Mouse (Mus musculus) cerebellum, postnatal 36 days (tissue): ENCODE data around the gene E330021D16Rik.
"Not testable (repeated sequence)": the region's sequence is repeated elsewhere in the genome, so short reads cannot be mapped to it uniquely, and the experiment has no call there.

Source experiments
- DNase-seq, 2 experiments: peaks; one replicate each; pipeline ENCODE4 v3.0.0; 2021 to 2022; ENCODE audit warnings: mixed read lengths in 2 of 2

The E330021D16Rik gene

GRCm38 (mm10) chr6:136415133-136415775, at the start of gene E330021D16Rik:
E330021D16Rik (minus strand) TSS chr6:136415569.
- no peak for DNase-seq

DNA sequence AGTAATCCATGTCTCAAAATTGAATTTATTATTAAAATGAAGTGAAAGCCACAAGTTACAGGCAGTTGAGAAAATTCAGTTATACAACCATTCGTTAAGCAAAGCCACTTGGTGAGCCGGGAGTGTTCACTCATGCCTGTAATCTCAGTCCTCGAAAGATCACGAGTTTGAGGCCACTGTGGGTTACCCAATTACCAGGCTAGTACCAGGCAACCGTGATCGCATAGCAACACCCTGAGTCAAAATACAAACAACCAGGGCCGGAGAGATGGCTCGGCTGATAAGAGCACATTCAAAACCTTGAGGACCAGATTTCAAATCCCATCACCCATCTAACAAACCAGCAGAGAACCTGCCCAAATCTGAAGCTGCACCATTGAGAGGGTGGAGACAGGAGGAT, 49.7 kb upstream of the E330021D16Rik start:
- no peak for DNase-seq

- DNase-seq = no peak
Observed at GRCm38 (mm10) chr6:136464121-136464621, 48.8 kb upstream of the E330021D16Rik start.

GRCm38 (mm10) chr6:136463491-136463890, 48.1 kb upstream of the E330021D16Rik start:
- no peak for DNase-seq

DNA sequence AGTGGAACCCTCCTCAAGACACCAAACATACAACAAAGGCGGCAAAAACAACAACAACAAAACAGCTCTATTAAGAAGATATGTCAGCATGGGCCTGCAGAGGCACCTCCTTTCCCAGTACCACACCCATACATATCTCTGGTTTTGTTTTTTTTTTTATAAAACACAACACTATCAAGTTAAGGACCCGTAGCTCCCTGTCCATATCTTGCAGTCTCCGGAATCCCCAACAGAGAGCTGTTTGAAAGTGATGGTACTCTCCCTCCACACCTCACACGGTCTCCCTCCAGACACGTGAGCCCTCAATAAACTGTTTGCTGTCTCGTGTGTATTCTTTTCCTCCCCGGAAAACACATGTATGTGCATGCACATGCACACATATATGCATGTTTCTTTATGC, 43.8 kb upstream of the E330021D16Rik start:
- no peak for DNase-seq

DNA sequence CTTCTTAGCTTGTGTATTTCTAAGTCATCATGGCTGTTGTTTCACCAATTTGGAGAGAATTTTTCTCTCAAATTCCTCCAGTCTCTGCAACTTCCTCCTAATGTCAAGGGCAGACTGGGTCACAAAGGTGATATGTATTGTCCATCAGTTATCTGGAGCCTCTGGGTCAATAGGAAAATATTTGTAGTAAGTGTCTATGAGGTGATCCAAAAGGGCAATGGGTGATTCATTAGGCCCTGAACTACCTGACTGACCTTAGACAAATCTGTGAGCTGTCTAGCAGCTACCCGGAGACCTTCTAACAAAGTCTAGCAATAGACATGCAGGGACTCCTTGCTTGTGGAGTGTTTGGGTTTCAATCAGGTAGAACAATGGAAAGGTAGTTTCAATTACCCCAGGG, 40.9 kb upstream of the E330021D16Rik start:
- no peak for DNase-seq

- DNase-seq = no peak
Observed at GRCm38 (mm10) chr6:136455696-136456095, 40.3 kb upstream of the E330021D16Rik start.

GRCm38 (mm10) chr6:136452623-136453022, 37.3 kb upstream of the E330021D16Rik start:
- DNase-seq = no peak

DNA sequence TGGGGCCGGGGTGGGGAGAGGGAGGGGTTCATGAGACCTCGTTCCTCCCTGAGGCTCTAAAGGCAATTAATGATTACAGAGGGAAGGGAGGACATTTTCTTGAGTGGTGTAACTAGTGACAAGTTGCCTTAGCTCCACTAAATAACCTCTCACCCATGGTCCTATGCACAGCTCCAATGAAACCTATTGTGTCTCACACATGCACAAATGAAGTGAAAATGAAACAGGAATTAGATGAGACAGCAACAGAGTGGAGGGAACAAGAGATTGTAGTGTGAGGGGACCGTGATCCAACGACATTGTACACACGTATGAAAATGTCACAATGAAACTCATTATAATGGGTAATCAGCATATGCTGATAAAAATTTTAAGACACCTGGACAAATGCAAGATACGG, 35.5 kb upstream of the E330021D16Rik start:
- DNase-seq = no peak

DNA sequence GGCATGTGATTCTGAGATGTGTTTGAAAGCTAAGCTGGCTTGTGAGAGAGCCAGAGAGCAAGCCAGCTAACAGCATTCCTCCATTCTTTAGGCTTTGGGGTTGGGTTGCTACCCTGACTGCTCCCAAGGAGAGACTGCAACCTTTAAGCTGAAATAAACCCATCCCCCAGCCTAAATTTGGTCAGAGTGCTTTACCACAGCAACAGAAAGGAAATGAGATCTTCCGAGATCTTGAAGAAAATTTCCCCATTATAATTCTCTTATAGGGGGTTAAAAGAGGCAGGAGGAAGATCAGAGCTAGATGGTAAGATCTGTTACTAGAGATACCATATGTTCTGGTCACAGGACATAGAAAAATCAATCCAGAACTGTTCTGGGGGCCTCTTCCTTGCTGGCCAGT, 34.6 kb upstream of the E330021D16Rik start:
- DNase-seq = no peak

DNA sequence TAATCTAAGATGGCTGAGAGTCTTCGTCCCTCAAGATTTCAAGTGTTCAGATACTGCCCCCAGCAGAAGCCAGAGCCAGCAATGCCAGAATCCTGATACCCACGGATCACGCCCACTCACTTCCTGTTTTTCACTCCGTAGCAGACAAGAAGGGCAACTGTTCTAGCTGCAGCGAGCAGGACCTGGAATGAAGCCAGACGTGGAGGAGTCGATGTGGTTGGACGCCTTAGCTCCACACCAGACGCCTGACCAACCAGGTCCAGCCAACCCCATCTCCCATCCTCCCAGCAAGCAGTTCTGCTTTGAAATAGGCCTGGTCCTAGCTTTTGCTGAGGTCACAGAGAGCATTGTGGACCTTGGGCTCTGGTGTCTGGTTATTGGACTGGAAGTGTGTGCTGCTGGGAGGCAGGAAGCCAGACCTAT, 33.9 kb upstream of the E330021D16Rik start:
- DNase-seq = no peak

- not testable (repeated sequence) for DNase-seq
Observed at GRCm38 (mm10) chr6:136439205-136439604, 23.8 kb upstream of the E330021D16Rik start.

DNA sequence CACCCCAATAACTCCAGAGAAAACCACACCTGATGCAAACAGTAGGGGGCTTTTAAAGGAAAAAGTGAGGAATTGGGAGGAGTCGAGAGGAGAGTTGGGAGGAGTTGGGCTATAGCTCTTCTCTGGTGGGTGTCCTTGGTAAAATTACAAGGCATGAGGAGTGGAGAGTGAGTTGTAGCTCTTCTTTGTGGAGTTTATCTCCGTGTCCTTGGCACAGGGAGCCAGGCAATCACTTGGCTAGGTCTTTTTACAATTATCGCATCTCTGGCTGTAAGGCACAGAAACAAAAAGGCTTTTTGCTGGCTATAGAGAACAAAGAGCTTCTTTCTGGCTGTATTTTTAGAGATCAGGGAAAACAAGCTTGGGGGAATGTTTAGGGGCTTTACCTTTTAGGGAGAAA, 20.8 kb upstream of the E330021D16Rik start:
- not testable (repeated sequence) for DNase-seq

- DNase-seq = no peak
Observed at GRCm38 (mm10) chr6:136433573-136433972, 18.2 kb upstream of the E330021D16Rik start.

DNA sequence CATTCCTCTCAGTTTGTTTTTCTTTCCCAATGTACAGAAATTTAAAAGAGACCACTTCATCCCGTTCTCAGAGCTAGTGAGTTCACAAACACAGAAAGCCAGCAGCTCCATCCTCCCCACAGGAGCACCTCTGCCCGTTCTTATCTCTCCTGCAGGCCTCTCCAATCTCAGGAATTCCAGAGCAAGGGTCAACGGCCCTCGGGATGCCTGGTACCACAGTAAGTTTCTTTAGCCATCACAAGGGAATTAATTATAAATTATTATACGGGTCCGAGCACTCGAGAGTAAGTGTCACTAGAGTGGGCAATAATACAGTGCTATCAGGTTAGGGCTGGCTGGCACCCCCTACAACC, 16.5 kb upstream of the E330021D16Rik start:
- no peak for DNase-seq

DNA sequence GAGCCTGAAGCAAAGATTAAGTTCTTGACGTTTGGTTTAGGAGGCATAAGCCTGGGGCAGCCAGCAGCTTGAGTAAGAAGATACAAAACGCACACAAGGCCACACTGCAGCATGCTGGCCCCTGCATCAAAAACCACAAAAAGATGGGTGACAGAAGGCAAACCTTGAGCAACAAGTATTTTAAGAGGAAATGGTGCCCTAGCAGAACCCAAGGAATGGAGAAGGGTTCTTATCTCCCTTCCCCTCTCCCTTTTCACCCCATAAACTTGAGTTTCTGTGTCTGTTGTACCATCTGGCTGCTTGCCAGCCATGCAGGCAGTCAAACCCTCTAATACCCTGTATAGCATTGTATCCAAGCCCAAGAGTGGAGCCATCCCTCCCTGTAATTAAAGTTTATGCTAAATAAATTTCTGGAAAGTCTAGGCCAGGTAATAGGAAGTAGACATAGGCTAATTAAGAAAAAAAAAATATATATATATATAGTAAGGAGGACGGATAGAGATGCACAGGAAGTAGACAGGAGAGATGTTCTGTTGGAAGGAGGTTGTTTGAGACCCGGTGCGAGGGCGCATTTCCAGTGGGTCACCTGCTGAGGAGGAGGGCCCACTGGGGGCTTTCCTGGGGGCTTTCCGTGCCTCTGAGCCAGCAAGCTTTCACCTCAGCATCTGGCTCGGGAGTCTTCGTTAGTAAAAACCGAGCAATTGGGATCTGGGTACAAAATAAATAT, 16.0 kb upstream of the E330021D16Rik start:
- DNase-seq = no peak

DNA sequence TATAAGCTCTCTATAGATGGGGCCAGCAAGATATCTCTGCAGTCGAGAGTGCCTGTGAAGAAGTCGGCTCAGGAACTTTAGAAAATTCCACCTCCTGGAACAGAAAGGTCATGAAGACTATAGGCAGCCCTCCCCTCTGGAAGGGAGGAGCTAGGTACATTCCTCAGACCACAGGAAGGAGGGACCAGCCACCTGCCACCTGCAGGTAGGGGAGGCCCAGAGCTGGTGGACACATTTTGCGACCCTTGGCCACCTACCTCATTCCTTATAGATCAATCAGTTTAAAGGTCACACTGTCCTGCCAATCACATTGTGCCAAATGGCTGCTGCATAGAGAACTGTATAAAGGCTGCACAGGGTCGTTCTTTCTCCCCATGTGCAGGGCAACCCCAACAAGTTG, 14.1 kb upstream of the E330021D16Rik start:
- DNase-seq = no peak

DNA sequence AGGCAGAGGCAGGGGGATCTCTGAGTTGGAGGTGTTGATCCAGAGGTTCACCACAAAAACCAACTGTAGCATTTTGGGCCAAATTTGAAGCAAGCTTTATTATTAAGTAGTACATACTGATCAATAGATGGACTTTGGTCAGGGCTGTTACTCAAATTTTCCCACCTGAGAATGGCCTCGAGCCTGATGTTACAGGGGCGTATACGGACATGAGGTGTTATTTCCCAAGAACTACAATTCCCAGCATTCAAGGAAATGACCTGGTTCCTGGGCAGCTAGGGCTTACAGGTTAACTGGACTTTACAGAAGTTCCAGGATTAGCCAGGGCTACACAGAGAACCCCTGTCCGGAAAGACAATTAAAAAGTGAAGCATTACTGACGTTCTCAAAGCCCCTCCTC, 13.0 kb upstream of the E330021D16Rik start:
- no peak for DNase-seq

GRCm38 (mm10) chr6:136427240-136427639, 11.9 kb upstream of the E330021D16Rik start:
- DNase-seq = no peak

DNA sequence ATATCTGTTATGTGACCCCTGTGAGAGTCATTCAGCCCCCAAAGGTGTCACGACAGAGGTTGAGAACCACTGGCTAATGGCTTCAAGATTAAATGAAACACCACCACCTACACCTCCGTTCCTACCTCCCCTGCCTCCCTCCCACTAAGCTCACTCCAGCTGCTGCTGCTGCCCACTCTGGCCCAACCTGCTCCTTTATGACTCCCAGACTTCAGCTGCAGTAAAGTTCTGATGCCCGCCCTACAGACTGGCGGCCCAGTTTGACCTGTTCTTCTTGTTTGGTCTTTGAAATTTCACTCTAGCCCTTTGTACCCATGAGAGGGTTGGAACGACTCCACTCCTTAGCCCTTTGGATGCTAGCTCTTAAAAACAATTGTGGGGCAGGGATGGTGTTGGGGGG, 10.6 kb upstream of the E330021D16Rik start:
- no peak for DNase-seq

DNA sequence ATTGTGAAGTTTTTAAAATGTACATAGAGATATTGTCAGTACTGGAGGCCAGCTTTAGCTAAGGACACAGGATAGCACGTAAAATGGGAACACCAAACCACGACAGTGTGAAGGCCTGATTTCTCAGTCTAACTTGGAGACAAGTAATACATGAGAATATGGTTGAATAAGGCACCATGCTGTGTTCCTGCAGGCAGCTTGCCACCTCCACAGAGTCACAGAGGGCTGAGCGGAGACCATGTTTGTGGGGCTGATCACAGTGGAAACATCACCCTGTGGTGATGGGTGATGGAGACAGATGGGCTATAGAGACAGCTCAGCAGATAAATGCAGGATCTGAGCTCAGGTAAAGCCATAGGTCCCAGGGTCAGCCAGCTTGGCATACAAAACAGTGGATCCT, 8.8 kb upstream of the E330021D16Rik start:
- DNase-seq = no peak

DNA sequence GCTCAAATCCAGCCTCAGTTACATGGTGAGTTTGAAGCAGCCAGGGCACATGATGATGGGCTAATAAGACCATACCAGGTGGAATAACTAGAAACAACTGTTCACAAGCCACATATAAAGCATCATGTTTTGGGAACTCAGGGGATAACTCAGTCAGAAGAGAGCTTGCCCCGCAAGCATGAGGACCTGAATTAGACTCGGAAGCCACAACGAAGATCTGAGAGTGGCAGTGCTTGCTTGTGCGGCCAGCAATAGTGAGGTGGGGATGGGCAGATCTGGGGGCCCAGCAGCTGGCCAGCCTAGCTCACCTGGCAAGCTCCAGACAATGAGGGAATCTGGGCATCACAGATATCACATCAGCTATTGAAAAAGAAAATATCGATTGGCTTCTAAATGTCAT, 7.8 kb upstream of the E330021D16Rik start:
- DNase-seq = no peak

DNA sequence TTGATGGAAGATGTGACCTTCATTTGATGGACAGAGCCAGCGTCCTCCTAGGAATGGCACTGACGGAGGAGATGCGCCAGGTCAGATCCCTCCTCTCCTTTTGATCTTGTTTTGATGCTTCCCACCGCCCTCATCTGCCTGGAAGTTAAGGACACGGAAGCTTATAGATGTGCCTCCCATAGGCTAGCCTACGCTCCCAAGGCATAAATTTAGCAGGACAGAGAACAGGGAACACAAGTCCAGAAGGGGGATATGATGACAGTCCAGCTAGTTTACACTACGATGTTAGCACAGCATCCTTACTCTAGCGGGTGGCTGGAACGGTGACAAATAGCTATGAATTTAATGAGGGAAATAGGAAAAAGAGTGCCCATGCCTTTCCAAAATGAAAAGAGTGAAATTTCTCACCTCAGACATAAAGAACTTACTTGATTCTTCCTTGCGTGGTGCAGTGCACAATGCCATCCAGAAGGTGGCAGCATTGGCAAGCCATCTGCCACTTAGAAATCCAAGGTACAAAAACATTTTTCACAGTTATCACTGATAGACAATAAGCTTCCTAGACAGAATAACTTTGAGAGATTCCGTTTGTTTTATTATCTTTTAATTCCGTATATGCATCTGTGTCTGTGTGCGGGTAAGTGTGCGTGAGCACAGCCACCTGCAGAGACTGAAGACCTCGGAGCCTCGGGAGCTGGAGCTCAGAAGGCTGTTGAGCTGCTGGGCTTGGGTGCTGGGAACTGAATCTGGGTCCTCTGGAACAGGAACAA, 6.9 kb upstream of the E330021D16Rik start:
- DNase-seq = peak; percentile 56 to 68

GRCm38 (mm10) chr6:136421059-136421458, 5.7 kb upstream of the E330021D16Rik start:
- DNase-seq = no peak
